Mouse (Mus musculus) left cerebral cortex, adult 9 months (tissue): ENCODE data around the gene G6pc2.

Experiments
- DNase-seq, 2 experiments: peaks; one replicate each; pipeline ENCODE4 v3.0.0; 2022; ENCODE audit warnings: low spot score in 2 of 2

Gene G6pc2

DNA sequence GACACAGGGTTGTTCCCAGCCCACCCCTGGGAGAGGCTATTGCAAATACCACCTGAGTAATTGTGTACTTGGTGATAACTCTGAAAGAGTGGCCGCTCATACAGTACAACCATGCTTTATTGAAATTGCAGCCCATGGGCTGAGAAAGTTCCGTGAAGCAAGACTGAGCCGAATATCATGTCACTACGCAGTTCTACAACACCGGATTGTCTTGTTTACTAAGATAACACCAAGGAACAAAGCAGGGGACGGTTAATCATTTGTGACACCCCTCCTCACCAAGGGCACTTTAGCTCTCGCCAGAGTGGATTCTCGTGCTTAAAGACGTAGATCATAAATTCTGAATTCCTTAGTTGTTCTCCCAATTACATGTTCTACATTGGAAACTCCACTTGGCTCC, 28.4 kb downstream of the G6pc2 start:
- DNase-seq: no peak

DNA sequence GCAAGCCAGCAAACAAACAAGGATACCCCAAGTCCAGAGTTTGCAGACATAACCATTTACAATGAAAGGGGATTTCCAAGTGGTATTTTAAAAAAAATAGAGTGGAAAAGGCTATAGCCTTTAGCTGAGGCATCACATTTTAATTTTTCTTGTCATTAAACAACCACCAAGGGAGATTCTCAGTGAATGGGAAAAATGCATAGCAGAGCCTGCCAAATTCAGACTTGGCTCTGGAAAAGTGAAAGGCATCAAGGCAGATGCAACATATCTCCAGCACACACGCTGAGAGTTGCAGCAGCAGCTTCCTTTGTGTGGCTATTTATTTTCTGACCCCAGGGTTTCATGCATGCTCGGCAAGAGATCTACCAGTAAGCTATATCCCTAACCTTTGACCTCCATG, 34.1 kb downstream of the G6pc2 start:
- no peak for DNase-seq

DNA sequence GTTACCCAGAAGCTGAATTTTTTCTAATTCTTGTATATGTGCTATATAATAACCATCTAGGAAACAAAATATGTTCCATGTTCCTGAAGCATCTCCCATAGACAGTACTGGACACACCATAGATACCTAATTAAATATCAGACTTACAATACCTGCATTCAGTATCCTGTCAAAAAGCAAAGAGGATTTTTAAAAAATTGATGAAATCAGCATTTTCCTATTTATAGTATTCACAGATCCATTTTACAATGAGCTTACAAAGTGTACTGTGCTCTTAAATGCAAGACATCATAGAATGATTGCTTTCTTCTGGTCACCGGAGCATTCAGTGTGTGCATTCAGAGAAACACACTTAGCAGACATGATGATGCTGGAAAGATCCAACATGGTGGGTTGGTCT, 36.2 kb downstream of the G6pc2 start:
- no peak for DNase-seq

DNA sequence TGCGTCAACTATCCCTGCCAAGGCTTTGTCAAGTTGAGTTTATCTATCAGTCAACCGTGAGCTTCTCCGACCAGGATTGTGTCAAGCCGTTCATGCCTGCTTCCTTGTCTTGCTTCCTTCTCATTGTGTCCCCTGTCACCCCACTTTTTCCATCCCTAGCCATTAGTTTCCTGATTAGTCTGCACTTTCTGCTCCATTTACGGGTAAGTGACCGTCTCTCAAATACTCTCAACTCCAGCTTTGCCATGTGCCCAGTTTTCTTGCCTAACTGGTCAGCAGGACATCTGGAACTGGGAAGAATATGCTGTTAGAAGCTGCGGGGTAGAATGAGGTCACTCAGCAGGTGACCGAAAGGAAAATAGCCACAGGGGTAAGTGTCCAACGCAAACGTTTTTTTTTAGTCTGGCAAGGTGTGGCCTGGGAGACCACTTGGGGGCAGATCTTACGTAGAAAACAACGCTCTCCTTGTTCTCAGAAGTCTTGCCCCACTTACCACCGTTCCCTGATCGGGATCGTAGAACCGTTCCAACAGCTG, 37.4 kb downstream of the G6pc2 start:
- no peak for DNase-seq

DNA sequence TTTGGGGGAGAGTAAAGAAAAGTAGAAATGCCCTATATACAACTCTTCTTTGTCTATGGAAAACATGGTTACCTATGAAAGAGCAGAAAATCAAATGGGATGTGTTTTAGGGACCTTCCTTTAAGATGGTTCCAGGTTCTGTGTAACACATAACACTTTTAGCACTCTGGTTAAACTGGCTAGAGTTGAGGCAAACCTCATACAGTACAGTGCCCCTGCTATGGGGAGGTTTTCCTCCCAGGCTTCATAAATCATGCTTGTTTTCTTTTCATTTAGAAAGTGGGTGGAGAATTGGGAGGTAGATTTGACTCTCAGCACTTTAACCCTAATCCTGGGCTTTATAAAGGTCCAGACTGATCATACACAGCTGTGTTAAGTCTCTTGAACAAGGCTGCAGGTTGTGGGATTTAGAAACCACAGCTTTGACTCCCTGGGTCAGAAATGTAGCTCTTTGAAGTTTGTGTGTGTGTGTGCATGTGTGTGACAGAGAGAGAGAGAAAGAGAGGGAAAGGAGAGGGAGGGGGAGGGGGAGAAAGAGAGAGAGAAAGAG, 53.3 kb downstream of the G6pc2 start:
- no peak for DNase-seq

DNA sequence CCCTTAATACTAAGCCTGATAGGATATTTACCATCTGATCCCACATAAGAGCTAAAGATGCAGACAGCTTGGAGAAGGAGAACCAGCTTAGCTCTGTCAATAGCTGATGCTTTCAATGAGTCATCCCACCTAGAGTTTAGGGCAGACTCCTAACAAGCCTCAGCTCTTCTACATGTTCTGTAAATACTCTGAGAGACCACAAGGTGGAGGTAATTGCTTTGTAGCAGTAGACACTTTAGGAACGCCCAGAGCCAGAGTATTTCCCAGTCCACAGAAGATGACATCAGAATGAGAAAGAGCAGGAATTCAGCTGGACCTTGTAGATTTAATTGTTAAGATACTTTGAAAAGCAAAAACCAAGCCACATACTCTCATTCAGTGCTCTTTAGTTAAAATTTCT, 65.0 kb downstream of the G6pc2 start:
- DNase-seq: peak in 1 of 2 experiments; percentile 4
